Mouse (Mus musculus): ENCODE measurements around the gene Reln. TPM values are rescaled to one million over a fixed set of nuclear protein-coding genes. Genes with fewer than 3 reads are reported as not detected.

Gene Reln
- polyA plus RNA-seq, 1 experiment from 2014 or later: 1.9 TPM

- no peak overlapping the region for H3K27ac ChIP-seq (ENCODE audit: low read length)
- no peak overlapping the region for H3K4me3 ChIP-seq (ENCODE audit: low read length)
- 80% methylated on average over 6 of the region's 6 CpGs for WGBS
- no peaks in the 10 kb centered on the region for H3K36me3 ChIP-seq (ENCODE audit: control insufficient read depth, insufficient read depth)
- no peak overlapping the region for H3K4me2 ChIP-seq (ENCODE audit: low read depth, low read length)
- no peak for ATAC-seq (replicated peaks; ENCODE audit: extremely low read depth, insufficient read depth, low FRiP score)
- no peaks in the 10 kb centered on the region for H3K9me3 ChIP-seq (replicated peaks; ENCODE audit: control insufficient read depth, low read length)
- H3K4me1 ChIP-seq (ENCODE audit: control insufficient read depth, insufficient read depth, low read length): no peaks in the 10 kb centered on the region
- H3K9ac ChIP-seq (ENCODE audit: low read length): no peak overlapping the region
- no peaks in the 10 kb centered on the region for H3K27me3 ChIP-seq (ENCODE audit: control insufficient read depth, insufficient read depth, low read length)
Observed at GRCm38 (mm10) chr5:22295161-22295560, 49.3 kb downstream of the Reln start.

DNA sequence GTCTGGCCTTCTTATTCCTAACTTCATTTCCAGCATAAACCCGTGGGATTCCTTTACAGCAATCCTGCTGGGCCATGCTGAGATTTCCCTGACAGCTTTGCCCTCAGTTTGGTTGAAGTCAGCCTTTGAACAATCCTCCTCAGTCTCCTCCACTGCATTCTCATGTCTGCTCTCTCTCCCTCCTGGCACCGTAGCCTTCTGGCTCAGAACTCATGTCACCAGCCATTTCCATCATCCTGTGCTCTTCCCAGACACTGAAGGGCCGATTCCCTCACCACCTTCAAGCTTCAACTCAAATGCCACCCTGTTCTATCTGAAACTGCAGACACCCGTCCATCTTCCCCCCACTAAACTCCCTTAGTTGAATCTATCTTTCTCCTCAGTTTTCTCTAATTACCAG, 53.1 kb downstream of the Reln start:
- WGBS: 74% methylated on average over 4 of the region's 4 CpGs
- Histone ChIP-seq H3K4me2 (ENCODE audit: low read depth, low read length) (no peak overlapping the region), H3K9me3 (replicated peaks; ENCODE audit: control insufficient read depth, low read length) (no peaks in the 10 kb centered on the region), H3K9ac (ENCODE audit: low read length) (no peak overlapping the region), H3K4me1 (ENCODE audit: control insufficient read depth, insufficient read depth, low read length) (no peaks in the 10 kb centered on the region), H3K4me3 (ENCODE audit: low read length) (no peak overlapping the region), H3K27ac (ENCODE audit: low read length) (no peak overlapping the region), H3K27me3 (ENCODE audit: control insufficient read depth, insufficient read depth, low read length) (no peaks in the 10 kb centered on the region), H3K36me3 (ENCODE audit: control insufficient read depth, insufficient read depth) (no peaks in the 10 kb centered on the region)
- ATAC-seq (replicated peaks; ENCODE audit: extremely low read depth, insufficient read depth, low FRiP score): no peak

DNA sequence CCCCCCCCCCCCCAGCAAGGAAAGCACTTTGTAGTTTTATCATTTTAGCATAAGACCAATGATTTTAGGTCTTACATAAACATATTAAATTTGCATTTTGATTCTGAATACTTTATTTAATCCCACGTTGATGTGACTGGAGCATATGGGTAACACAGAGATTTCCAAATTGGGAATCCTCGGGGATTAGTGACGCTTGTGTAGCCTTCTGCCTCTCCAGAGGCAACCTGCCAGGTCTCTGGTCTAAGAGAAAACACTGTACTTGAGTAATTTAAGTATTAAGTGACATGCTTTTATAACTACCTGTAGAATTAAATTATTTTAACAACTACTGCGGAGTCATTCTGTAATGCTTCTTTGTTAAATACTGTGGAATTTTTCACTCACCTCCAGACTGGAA, 59.1 kb downstream of the Reln start:
- no peak overlapping the region for H3K4me3 ChIP-seq (ENCODE audit: low read length)
- no peaks in the 10 kb centered on the region for H3K4me1 ChIP-seq (ENCODE audit: control insufficient read depth, insufficient read depth, low read length)
- ATAC-seq (replicated peaks; ENCODE audit: extremely low read depth, insufficient read depth, low FRiP score): no peak
- no peak overlapping the region for H3K4me2 ChIP-seq (ENCODE audit: low read depth, low read length)
- WGBS: 76% methylated on average over 4 of the region's 4 CpGs
- no peaks in the 10 kb centered on the region for H3K36me3 ChIP-seq (ENCODE audit: control insufficient read depth, insufficient read depth)
- H3K27ac ChIP-seq (ENCODE audit: low read length): no peak overlapping the region
- no peaks in the 10 kb centered on the region for H3K9me3 ChIP-seq (replicated peaks; ENCODE audit: control insufficient read depth, low read length)
- no peak overlapping the region for H3K9ac ChIP-seq (ENCODE audit: low read length)
- H3K27me3 ChIP-seq (ENCODE audit: control insufficient read depth, insufficient read depth, low read length): no peaks in the 10 kb centered on the region

DNA sequence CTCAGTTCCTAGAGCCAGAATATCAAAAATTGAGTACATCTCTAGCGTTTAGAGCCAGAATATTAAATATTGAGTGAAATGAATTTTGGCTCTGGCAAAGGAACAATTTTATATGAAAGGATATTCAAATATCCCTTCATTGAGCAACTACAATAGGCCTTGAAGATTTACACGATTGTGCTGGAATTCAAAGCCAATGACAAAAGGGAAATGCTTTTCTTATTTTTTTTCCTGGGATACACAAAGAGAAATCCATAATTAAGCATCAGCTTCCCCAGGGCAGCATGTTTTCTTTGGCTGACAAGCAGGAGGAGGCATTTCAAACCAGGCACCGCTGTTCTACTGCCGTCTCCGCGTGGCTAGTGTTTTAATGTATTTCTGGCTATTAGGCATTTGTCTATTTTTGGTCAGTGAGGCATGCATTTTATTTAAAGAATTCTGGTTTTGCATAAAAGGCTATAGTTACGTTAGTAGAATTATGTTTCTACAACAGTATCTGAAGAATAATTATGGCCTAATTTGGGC, 62.3 kb downstream of the Reln start:
- Histone ChIP-seq H3K4me1 (ENCODE audit: control insufficient read depth, insufficient read depth, low read length) (no peaks in the 10 kb centered on the region), H3K27me3 (ENCODE audit: control insufficient read depth, insufficient read depth, low read length) (no peaks in the 10 kb centered on the region), H3K36me3 (ENCODE audit: control insufficient read depth, insufficient read depth) (no peaks in the 10 kb centered on the region), H3K9me3 (replicated peaks; ENCODE audit: control insufficient read depth, low read length) (0 out of 2 replicates have a peak, but pooled peaks cover 3% of the 10 kb centered on the region), H3K9ac (ENCODE audit: low read length) (no peak overlapping the region), H3K4me2 (ENCODE audit: low read depth, low read length) (no peak overlapping the region), H3K27ac (ENCODE audit: low read length) (no peak overlapping the region), H3K4me3 (ENCODE audit: low read length) (no peak overlapping the region)
- ATAC-seq (replicated peaks; ENCODE audit: extremely low read depth, insufficient read depth, low FRiP score): no peak
- WGBS: 69% methylated on average over 7 of the region's 7 CpGs

- H3K4me1 ChIP-seq (ENCODE audit: control insufficient read depth, insufficient read depth, low read length): no peaks in the 10 kb centered on the region
- no peak overlapping the region for H3K4me3 ChIP-seq (ENCODE audit: low read length)
- H3K36me3 ChIP-seq (ENCODE audit: control insufficient read depth, insufficient read depth): no peaks in the 10 kb centered on the region
- H3K9me3 ChIP-seq (replicated peaks; ENCODE audit: control insufficient read depth, low read length): 0 out of 2 replicates have a peak, but pooled peaks cover 3% of the 10 kb centered on the region
- H3K4me2 ChIP-seq (ENCODE audit: low read depth, low read length): no peak overlapping the region
- ATAC-seq (replicated peaks; ENCODE audit: extremely low read depth, insufficient read depth, low FRiP score): no peak
- H3K27ac ChIP-seq (ENCODE audit: low read length): no peak overlapping the region
- no peaks in the 10 kb centered on the region for H3K27me3 ChIP-seq (ENCODE audit: control insufficient read depth, insufficient read depth, low read length)
- no peak overlapping the region for H3K9ac ChIP-seq (ENCODE audit: low read length)
- 62% methylated on average over 2 of the region's 2 CpGs for WGBS
Observed at GRCm38 (mm10) chr5:22280534-22281164, 63.9 kb downstream of the Reln start.

GRCm38 (mm10) chr5:22279201-22279600, 65.3 kb downstream of the Reln start:
- Histone ChIP-seq H3K4me3 (ENCODE audit: low read length) (no peak overlapping the region), H3K9me3 (replicated peaks; ENCODE audit: control insufficient read depth, low read length) (0 out of 2 replicates have a peak, but pooled peaks cover 3% of the 10 kb centered on the region), H3K27me3 (ENCODE audit: control insufficient read depth, insufficient read depth, low read length) (no peaks in the 10 kb centered on the region), H3K9ac (ENCODE audit: low read length) (no peak overlapping the region), H3K27ac (ENCODE audit: low read length) (no peak overlapping the region), H3K4me2 (ENCODE audit: low read depth, low read length) (no peak overlapping the region), H3K4me1 (ENCODE audit: control insufficient read depth, insufficient read depth, low read length) (no peaks in the 10 kb centered on the region), H3K36me3 (ENCODE audit: control insufficient read depth, insufficient read depth) (no peaks in the 10 kb centered on the region)
- 71% methylated on average over 4 of the region's 4 CpGs for WGBS
- ATAC-seq (replicated peaks; ENCODE audit: extremely low read depth, insufficient read depth, low FRiP score): no peak

DNA sequence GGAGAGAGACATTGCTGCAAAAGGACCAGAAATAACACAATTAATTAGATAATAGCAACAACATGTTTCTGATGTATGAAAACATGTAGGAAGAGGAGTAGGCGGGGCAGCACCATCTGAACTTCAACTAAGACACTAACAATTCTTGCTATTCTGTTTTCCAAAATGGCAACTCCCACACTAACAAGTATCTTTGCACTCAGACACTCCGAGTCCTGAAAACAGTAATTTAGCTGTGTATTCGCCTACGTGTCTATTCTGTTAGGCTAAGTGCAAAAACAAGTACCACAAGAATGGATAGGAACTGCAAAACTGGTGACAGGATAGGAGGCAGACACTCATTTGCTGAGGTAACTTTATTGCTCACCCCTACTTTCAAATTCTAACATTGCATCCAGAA, 70.4 kb downstream of the Reln start:
- ATAC-seq (replicated peaks; ENCODE audit: extremely low read depth, insufficient read depth, low FRiP score): no peak
- Histone ChIP-seq H3K27ac (ENCODE audit: low read length) (no peak overlapping the region), H3K9ac (ENCODE audit: low read length) (no peak overlapping the region), H3K4me2 (ENCODE audit: low read depth, low read length) (no peak overlapping the region), H3K4me1 (ENCODE audit: control insufficient read depth, insufficient read depth, low read length) (no peaks in the 10 kb centered on the region), H3K27me3 (ENCODE audit: control insufficient read depth, insufficient read depth, low read length) (no peaks in the 10 kb centered on the region), H3K9me3 (replicated peaks; ENCODE audit: control insufficient read depth, low read length) (0 out of 2 replicates have a peak, but pooled peaks cover 3% of the 10 kb centered on the region), H3K4me3 (ENCODE audit: low read length) (no peak overlapping the region), H3K36me3 (ENCODE audit: control insufficient read depth, insufficient read depth) (no peaks in the 10 kb centered on the region)
- WGBS: 80% methylated on average over 4 of the region's 4 CpGs

GRCm38 (mm10) chr5:22266489-22267301, 77.8 kb downstream of the Reln start:
- no peak overlapping the region for H3K4me3 ChIP-seq (ENCODE audit: low read length)
- H3K4me1 ChIP-seq (ENCODE audit: control insufficient read depth, insufficient read depth, low read length): no peaks in the 10 kb centered on the region
- no peaks in the 10 kb centered on the region for H3K27me3 ChIP-seq (ENCODE audit: control insufficient read depth, insufficient read depth, low read length)
- no peak for ATAC-seq (replicated peaks; ENCODE audit: extremely low read depth, insufficient read depth, low FRiP score)
- H3K4me2 ChIP-seq (ENCODE audit: low read depth, low read length): no peak overlapping the region
- no peaks in the 10 kb centered on the region for H3K36me3 ChIP-seq (ENCODE audit: control insufficient read depth, insufficient read depth)
- H3K9me3 ChIP-seq (replicated peaks; ENCODE audit: control insufficient read depth, low read length): no peaks in the 10 kb centered on the region
- no peak overlapping the region for H3K9ac ChIP-seq (ENCODE audit: low read length)
- no peak overlapping the region for H3K27ac ChIP-seq (ENCODE audit: low read length)
- WGBS: 78% methylated on average over 6 of the region's 6 CpGs

GRCm38 (mm10) chr5:22262351-22262765, 82.1 kb downstream of the Reln start:
- Histone ChIP-seq H3K27me3 (ENCODE audit: control insufficient read depth, insufficient read depth, low read length) (no peaks in the 10 kb centered on the region), H3K4me3 (ENCODE audit: low read length) (no peak overlapping the region), H3K27ac (ENCODE audit: low read length) (no peak overlapping the region), H3K36me3 (ENCODE audit: control insufficient read depth, insufficient read depth) (no peaks in the 10 kb centered on the region), H3K4me1 (ENCODE audit: control insufficient read depth, insufficient read depth, low read length) (no peaks in the 10 kb centered on the region), H3K9ac (ENCODE audit: low read length) (no peak overlapping the region), H3K9me3 (replicated peaks; ENCODE audit: control insufficient read depth, low read length) (no peaks in the 10 kb centered on the region), H3K4me2 (ENCODE audit: low read depth, low read length) (no peak overlapping the region)
- no peak for ATAC-seq (replicated peaks; ENCODE audit: extremely low read depth, insufficient read depth, low FRiP score)
- 73% methylated on average over 3 of the region's 3 CpGs for WGBS
